Mouse (Mus musculus) G1E (cell line): ENCODE data around the gene Lekr1.

Source experiments
- CTCF ChIP-seq: IDR thresholded peaks from 2 replicates; pipeline ENCODE4 v1.5.1; 2012; ENCODE audit warnings: low read depth, low read length, inconsistent platforms, mixed read lengths
- GATA1 ChIP-seq: IDR thresholded peaks from 2 replicates; pipeline ENCODE4 v1.6.1; 2012; ENCODE audit warnings: borderline replicate concordance, low read length, inconsistent platforms, mixed read lengths
- POLR2AphosphoS5 ChIP-seq: IDR thresholded peaks from 2 replicates; pipeline ENCODE4 v1.6.1; 2012; ENCODE audit warnings: low read depth, low read length, inconsistent platforms; ENCODE audit not compliant: insufficient replicate concordance

DNA sequence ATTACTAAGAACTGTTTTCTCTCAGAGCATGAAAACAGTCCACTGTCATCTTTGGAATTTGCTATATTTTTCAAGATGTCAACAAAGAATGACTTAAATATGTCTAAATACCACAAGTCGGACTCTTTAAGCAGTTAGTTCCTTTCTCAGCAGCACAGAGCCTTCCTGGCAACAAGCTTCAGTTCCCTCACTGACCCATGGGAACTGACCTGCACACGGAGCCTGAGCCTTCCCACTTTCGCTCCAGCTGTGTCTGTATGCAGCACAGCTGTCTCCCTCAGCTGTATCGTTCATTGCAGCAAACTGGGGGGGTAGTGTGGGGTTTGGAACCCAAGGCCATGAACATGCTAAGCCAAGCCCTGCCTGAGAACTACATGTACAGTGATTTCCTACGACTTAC, 136.8 kb downstream of the Lekr1 start:
- TF ChIP-seq CTCF = no peak
- TF ChIP-seq POLR2AphosphoS5 = no peak
- TF ChIP-seq GATA1 = no peak
